Mouse (Mus musculus) spleen, adult 2 months (tissue): Measurements from ENCODE around the gene Lsmem1.

ENCODE experiments used
- CTCF ChIP-seq: fragments of 200-500 bp; IDR thresholded peaks from 2 replicates; pipeline ENCODE4 v1.5.1; 2011; ENCODE audit warnings: mild to moderate bottlenecking, inconsistent platforms; ENCODE audit not compliant: insufficient read depth, insufficient read length, insufficient replicate concordance; ENCODE audit errors: extremely low read depth
- POLR2A ChIP-seq: fragments of 200-500 bp; IDR thresholded peaks from 2 replicates; pipeline ENCODE4 v1.6.1; 2011; ENCODE audit warnings: low read depth, low read length, inconsistent platforms

GRCm38 (mm10) chr12:40176158-40176557 lies 23.1 kb downstream of the Lsmem1 start:
- TF ChIP-seq CTCF (no peak), POLR2A (no peak)
